Mouse (Mus musculus) heart, postnatal 0 days (tissue): ENCODE data around the gene Timm10b. TPM values are rescaled to one million over a fixed set of nuclear protein-coding genes. Genes with fewer than 3 reads are reported as not detected.

Experiments
- ATAC-seq: fragments of 200-750 bp; cut with Nextera tagmentation; 2 replicates; pipeline ENCODE4 v1.8.0; 2017; ENCODE audit warnings: low read depth, moderate number of reproducible peaks, moderate library complexity; ENCODE audit not compliant: insufficient read depth
- DNase-seq: peaks from one replicate; pipeline ENCODE4 v3.0.0-alpha.2; 2016; ENCODE audit warnings: low spot score
- H3K27ac ChIP-seq: fragments of 300-500 bp; sonication (generic); 2 replicates; pipeline ENCODE4 v1.5.1; 2014; ENCODE audit warnings: low read depth, mild to moderate bottlenecking
- H3K27me3 ChIP-seq: fragments of 300-500 bp; sonication (generic); 2 replicates; pipeline ENCODE4 v1.6.1; 2014; ENCODE audit warnings: low read length, mixed read lengths; ENCODE audit not compliant: control insufficient read depth, insufficient read depth
- H3K36me3 ChIP-seq: fragments of 300-500 bp; sonication (generic); replicated peaks from 2 replicates; pipeline ENCODE4 v1.6.1; 2014; ENCODE audit warnings: low read length, mixed read lengths; ENCODE audit not compliant: control insufficient read depth, insufficient read depth
- H3K4me1 ChIP-seq: fragments of 300-500 bp; sonication (generic); 2 replicates; pipeline ENCODE4 v1.6.1; 2014; ENCODE audit warnings: antibody characterized with exemption; ENCODE audit not compliant: control insufficient read depth, insufficient read depth
- H3K4me2 ChIP-seq: fragments of 300-500 bp; sonication (generic); 2 replicates; pipeline ENCODE4 v1.6.1; 2014; ENCODE audit warnings: low read depth, mild to moderate bottlenecking, low read length, moderate library complexity
- H3K4me3 ChIP-seq: fragments of 300-500 bp; sonication (generic); 2 replicates; pipeline ENCODE4 v1.5.1; 2014; ENCODE audit warnings: low read depth, low read length
- H3K9ac ChIP-seq: fragments of 300-500 bp; sonication (generic); replicated peaks from 2 replicates; pipeline ENCODE4 v1.6.1; 2014; ENCODE audit warnings: low read depth, low read length, mixed read lengths
- H3K9me3 ChIP-seq: fragments of 300-500 bp; sonication (generic); replicated peaks from 2 replicates; pipeline ENCODE4 v1.6.1; 2016; ENCODE audit warnings: low read length; ENCODE audit not compliant: control insufficient read depth
- CTCF ChIP-seq: IDR thresholded peaks from 2 replicates; pipeline ENCODE4 v1.5.1; 2016; ENCODE audit warnings: antibody characterized with exemption, control low read depth, low read depth
- EP300 ChIP-seq: IDR thresholded peaks from 2 replicates; pipeline ENCODE4 v1.6.1; 2016; ENCODE audit warnings: antibody characterized with exemption, low read depth
- WGBS: fragments of 180-500 bp; shearing (Covaris S2); extraction: QIAGEN DNeasy Blood & Tissue Kit; methylation state at CpG from one replicate; pipeline ENCODE4 v1.1.7; 2014; 5-methylcytosine and 5-hydroxymethylcytosine counted together
- polyA plus RNA-seq: library from polyadenylated mRNA; unstranded; fragments of >200 nt; fragmentation: Nextera tagmentation; extraction: Ambion mirVana; gene quantifications from 2 replicates; pipeline ENCODE4 v1.2.1, GENCODE M21; 2015
- total RNA-seq: library from RNA; depleted of rRNA; stranded (reverse); fragments of >200 nt; gene quantifications from 2 replicates; pipeline ENCODE4 v1.2.3, GENCODE M21; 2014; ENCODE audit warnings: low replicate concordance; rRNA removed

Timm10b gene
- 54.2 and 128 TPM in 2 replicates for total RNA-seq
- 211 and 213 TPM in 2 replicates for polyA plus RNA-seq

GRCm38 (mm10) chr7:105639756-105640155 is at the start of gene Timm10b:
Gene Timm10b, plus strand, starts transcription at chr7:105640056.
- 0% methylated on average over 2 of the region's 2 CpGs for WGBS
- H3K36me3 ChIP-seq: peaks cover 41% of the 10 kb centered on the region
- peak within 1 kb of the TSS; percentile 85 for H3K9ac ChIP-seq
- no peak for TF ChIP-seq EP300
- TF ChIP-seq CTCF: no peak
- DNase-seq: no peak
- no peak for ATAC-seq
- H3K27me3 ChIP-seq: no peaks in the 10 kb centered on the region
- peak within 1 kb of the TSS; percentile 84 for H3K4me3 ChIP-seq
- H3K9me3 ChIP-seq: no peaks in the 10 kb centered on the region
- peaks cover 22% of the 10 kb centered on the region for H3K4me1 ChIP-seq
- H3K4me2 ChIP-seq: peak within 1 kb of the TSS; percentile 92
- peak within 1 kb of the TSS; percentile 94 for H3K27ac ChIP-seq

- 34% methylated on average over 7 of the region's 7 CpGs for WGBS
- H3K27ac ChIP-seq: no peak overlapping the region
These were observed 49.8 kb upstream of the Timm10b start for GRCm38 (mm10) chr7:105590097-105590496.

GRCm38 (mm10) chr7:105602860-105603623 is 36.8 kb upstream of the Timm10b start:
- Histone ChIP-seq H3K27ac (no peak overlapping the region), H3K27me3 (no peaks in the 10 kb centered on the region), H3K9me3 (no peaks in the 10 kb centered on the region), H3K36me3 (no peaks in the 10 kb centered on the region), H3K4me1 (no peaks in the 10 kb centered on the region), H3K9ac (no peak overlapping the region), H3K4me3 (no peak overlapping the region), H3K4me2 (no peak overlapping the region)
- WGBS: 39% methylated on average over 9 of the region's 9 CpGs
- DNase-seq: peak; percentile 52
- peak; percentile 83 for ATAC-seq
- TF ChIP-seq EP300: no peak
- peak; percentile 79 for TF ChIP-seq CTCF

More at GRCm38 (mm10) chr7:105590097-105590496, 49.8 kb upstream of the Timm10b start:
- no peaks in the 10 kb centered on the region for H3K27me3 ChIP-seq
- no peaks in the 10 kb centered on the region for H3K4me1 ChIP-seq
- H3K4me2 ChIP-seq: no peak overlapping the region
- TF ChIP-seq CTCF (no peak), EP300 (no peak)
- no peaks in the 10 kb centered on the region for H3K9me3 ChIP-seq
- no peak for DNase-seq
- H3K9ac ChIP-seq: no peak overlapping the region
- no peak overlapping the region for H3K4me3 ChIP-seq
- no peaks in the 10 kb centered on the region for H3K36me3 ChIP-seq
- ATAC-seq: no peak

GRCm38 (mm10) chr7:105608467-105608866 is 31.4 kb upstream of the Timm10b start:
- Histone ChIP-seq H3K4me2 (no peak overlapping the region), H3K27me3 (no peaks in the 10 kb centered on the region), H3K9ac (no peak overlapping the region), H3K9me3 (no peaks in the 10 kb centered on the region), H3K27ac (no peak overlapping the region), H3K4me3 (no peak overlapping the region), H3K36me3 (peaks cover 40% of the 10 kb centered on the region), H3K4me1 (no peaks in the 10 kb centered on the region)
- ATAC-seq: no peak
- no peak for DNase-seq
- TF ChIP-seq EP300: no peak
- TF ChIP-seq CTCF: no peak
- WGBS: 75% methylated on average over 3 of the region's 3 CpGs

- no peak for DNase-seq
- no peaks in the 10 kb centered on the region for H3K9me3 ChIP-seq
- no peak overlapping the region for H3K27ac ChIP-seq
- H3K36me3 ChIP-seq: peaks cover 69% of the 10 kb centered on the region
- WGBS: 66% methylated on average over 1 of the region's 1 CpGs
- no peak overlapping the region for H3K4me3 ChIP-seq
- no peaks in the 10 kb centered on the region for H3K27me3 ChIP-seq
- H3K4me1 ChIP-seq: 0 out of 2 replicates have a peak, but pooled peaks cover 7% of the 10 kb centered on the region
- no peak overlapping the region for H3K9ac ChIP-seq
- no peak for ATAC-seq
- H3K4me2 ChIP-seq: no peak overlapping the region
- TF ChIP-seq CTCF: no peak
- TF ChIP-seq EP300: no peak
These were observed 28.1 kb upstream of the Timm10b start for GRCm38 (mm10) chr7:105611767-105612166.

GRCm38 (mm10) chr7:105614400-105614799 is 25.5 kb upstream of the Timm10b start:
- Histone ChIP-seq H3K9me3 (no peaks in the 10 kb centered on the region), H3K27me3 (no peaks in the 10 kb centered on the region), H3K4me2 (no peak overlapping the region), H3K9ac (no peak overlapping the region), H3K4me1 (0 out of 2 replicates have a peak, but pooled peaks cover 7% of the 10 kb centered on the region), H3K27ac (no peak overlapping the region), H3K4me3 (no peak overlapping the region), H3K36me3 (peaks cover 95% of the 10 kb centered on the region)
- ATAC-seq: no peak
- no peak for DNase-seq
- WGBS: 100% methylated on average over 1 of the region's 1 CpGs
- TF ChIP-seq EP300 (no peak), CTCF (no peak)
